Mouse (Mus musculus) urinary bladder, postnatal 14 days (tissue): ENCODE measurements around the gene Ezh1.

Experiments
- DNase-seq: peaks from one replicate; pipeline ENCODE4 v3.0.0; 2021; ENCODE audit warnings: low spot score

The Ezh1 gene

DNA sequence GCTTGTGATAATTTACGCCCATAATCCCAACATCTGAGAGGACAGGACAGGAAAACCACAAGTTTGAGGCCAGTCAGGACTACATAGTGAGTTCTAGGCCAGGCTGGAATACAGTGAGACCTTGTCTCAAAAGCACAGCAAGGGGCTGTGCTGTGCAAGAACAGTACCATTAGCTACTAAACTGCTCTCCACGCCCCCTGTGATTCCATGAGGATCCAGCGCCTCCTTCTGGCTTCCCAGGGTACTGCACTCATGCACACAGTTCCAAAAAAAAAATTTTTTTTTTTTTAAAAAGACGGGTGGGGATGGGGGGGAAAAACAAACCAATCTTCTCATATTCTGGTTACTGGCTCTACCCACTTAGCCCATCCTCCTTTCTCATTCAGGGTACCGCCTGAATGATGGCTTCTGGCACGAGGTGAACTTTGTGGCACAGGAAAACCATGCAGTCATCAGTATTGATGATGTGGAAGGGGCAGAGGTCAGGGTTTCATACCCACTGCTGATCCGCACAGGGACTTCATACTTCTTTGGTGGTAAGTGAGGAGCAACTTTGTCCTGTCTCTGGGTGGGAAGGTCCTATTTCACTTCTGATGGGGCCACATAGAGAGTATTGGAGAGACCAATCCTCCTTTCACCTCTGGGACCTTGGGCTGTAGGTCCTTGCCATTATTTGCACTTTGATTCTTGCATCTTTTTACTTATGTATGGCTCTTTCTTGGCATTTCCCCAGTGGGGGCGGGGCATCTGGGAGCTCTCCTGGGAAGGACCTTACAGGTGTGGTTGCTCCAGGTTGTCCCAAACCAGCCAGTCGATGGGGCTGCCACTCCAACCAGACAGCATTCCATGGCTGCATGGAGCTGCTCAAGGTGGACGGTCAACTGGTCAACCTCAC, 45.2 kb downstream of the Ezh1 start:
- peak; percentile 72 for DNase-seq

GRCm38 (mm10) chr11:101180261-101180660, 46.0 kb downstream of the Ezh1 start:
- DNase-seq, result no peak

GRCm38 (mm10) chr11:101179306-101179705, 47.0 kb downstream of the Ezh1 start:
- DNase-seq, result no peak

GRCm38 (mm10) chr11:101178061-101179058, 47.9 kb downstream of the Ezh1 start:
- DNase-seq, result no peak

DNA sequence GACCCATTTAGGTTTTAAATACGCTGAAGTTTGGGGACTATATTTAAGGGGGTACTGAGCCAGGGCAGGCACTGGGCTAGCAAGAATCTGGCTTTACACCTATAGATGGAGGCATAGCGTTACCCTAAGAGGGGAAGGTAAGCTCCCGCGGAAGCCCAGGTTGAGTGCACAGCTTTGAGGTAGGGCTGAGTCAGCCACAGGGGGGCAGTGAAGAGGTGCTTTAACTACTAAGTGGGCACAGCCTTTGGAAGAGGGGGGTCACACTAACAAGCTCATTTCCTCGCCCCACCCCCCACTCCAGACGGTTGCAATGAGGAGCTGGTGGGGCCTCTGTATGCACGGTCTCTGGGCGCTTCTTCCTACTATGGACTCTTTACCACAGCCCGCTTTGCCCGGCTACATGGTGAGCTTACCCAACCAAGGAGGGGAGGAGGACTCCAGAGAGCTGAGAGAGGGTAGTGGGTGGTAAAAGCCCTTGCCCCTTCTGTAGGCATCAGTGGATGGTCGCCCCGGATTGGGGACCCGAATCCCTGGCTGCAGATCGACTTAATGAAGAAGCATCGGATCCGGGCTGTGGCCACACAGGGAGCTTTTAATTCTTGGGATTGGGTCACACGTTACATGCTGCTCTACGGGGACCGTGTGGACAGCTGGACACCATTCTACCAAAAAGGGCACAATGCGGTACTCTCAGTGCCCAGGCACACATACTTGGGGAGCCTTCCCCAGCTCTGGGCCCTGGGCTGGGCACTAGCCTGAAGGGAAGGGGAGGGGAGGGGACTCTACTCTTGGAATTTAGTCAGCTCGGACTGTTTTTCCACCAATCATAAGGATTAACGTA, 49.1 kb downstream of the Ezh1 start:
- DNase-seq, result peak; percentile 54

DNA sequence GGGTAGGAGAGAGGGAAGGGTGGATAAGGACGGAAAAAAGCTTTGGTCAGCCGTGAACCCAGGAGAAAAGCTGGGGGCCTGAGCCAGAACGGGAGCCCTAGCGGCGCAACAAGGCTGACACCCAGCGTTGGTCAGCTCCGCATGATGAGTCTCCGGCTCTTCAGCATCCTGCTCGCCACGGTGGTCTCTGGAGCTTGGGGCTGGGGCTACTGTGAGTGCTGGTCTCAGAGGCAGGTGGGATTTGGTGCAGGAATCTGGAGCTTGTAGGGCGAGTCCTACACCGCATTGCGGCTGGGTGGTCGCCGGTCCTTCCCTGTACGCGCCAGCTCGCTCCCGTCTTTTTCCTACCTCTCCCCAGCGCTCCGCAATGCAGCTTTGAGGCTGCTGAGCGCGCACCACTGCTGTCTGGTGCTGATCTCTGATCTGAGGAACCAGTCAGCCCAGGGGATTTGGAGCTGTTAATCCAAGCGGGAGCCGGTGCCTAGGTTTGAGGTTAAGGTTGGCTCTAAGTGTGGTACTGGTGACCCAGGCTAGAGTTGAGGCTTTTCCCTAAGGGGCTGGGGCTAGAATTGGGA, 50.1 kb downstream of the Ezh1 start:
- DNase-seq, result no peak

- no peak for DNase-seq
These were observed 50.6 kb downstream of the Ezh1 start for GRCm38 (mm10) chr11:101175636-101176116.

DNA sequence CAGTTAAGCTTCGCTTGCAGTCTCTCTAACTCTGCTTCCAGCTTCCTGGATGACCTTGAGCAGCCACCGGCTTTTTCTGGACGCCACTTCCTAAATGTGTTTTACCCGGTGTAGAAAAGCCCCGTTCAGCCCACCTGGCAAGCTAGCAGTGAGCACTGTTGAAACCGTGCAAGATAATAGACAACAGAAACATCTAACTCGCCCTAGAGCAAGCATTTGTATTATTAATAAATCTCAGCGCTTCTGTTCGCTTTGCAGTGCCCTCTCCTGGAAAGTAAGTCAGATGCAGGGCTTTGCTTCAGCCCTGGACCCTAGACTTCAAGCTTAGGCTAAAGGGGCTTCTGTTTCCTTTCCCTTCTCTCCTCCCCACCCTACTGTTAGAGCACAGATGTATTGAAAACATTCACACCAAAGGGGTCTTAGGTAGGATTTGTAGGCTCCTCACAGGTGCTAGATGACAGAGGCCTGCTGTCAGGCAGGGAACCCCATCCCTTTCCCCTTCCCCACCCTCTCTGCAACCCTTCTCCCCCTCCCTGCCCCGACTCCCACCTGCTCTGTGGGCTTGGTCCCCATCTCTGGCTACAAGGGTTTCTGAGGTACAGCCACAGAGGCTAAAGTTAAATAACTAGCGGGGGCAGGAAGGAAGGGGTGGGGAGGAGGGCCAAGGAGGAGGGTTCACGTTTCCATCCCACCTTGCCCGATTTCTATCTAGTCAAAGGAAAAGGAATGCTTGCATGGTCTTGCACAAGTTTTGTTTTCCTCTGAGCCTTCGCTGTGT, 51.2 kb downstream of the Ezh1 start, which contains the start of gene Ccr10:
Ccr10 (minus strand) TSS at position 593 of the 778 bp plus-strand sequence.
- DNase-seq, result no peak

DNA sequence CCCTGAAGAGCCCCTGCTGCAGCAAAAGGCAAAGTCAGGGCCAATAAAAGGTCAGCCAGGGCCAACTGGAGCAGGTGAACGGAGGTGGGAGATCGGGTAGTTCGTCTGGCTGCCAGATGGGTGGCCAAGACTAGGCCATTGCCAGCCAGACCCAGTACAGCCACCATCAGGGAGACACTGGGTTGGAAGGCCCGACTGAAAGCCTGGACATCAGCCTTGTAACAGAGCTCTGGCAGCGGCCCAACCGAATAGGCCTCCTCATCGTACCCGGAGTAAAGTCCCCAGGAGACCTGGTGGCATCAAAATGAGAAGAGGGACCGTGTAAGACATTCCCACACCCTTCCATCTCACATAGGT, 51.9 kb downstream of the Ezh1 start:
- DNase-seq, result no peak

DNA sequence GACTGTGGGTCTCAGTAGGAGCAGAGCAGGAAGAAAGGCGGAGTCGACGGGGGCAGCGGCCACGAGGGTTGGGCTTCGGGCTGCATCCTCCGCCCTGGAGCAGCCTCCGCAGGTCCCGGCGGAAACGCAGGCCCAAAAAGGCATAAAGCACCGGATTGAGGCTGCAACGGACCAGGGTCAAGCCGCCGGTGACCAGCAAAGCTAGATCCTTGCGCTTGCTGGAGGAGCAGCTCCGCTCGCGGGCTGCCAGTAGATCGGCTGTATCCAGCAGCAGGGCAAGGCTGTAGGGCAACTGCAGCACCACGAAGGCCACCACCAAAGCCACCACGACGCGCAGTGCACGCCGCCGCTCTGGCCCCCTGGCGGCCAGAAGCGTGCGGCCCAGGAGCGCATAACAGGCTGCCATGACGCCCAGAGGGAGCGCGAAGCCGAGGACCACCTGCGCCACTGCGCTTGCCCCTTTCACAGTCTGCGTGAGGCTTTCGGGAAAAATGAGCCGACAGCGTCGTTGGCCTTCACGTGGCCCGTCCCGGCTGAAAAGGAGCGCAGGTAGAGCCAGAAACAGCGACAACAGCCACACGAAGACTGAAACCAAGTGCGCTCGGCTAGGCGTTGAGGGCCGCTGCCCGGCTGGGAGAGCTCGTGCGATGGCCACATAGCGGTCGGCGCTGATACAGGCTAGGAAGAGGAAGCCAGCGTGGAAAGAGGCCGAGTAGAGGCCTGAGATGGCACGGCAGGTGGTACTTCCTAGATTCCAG, 52.5 kb downstream of the Ezh1 start:
- peak; percentile 83 for DNase-seq

GRCm38 (mm10) chr11:101173112-101173511, 53.2 kb downstream of the Ezh1 start:
- DNase-seq, result peak; percentile 82

GRCm38 (mm10) chr11:101172434-101172815, 53.8 kb downstream of the Ezh1 start:
- DNase-seq, result no peak

GRCm38 (mm10) chr11:101171721-101172433, 54.4 kb downstream of the Ezh1 start:
- peak; percentile 80 for DNase-seq

GRCm38 (mm10) chr11:101170811-101171610, 55.3 kb downstream of the Ezh1 start, which contains the start of gene Plekhh3:
TSS of gene Plekhh3 (minus strand) at chr11:101171351.
- DNase-seq, result peak; percentile 96

- peak; percentile 87 for DNase-seq
These were observed 55.9 kb downstream of the Ezh1 start, which contains the start of gene Cntnap1 for GRCm38 (mm10) chr11:101170354-101170810. TSS of gene Cntnap1 (plus strand) at chr11:101170523.

DNA sequence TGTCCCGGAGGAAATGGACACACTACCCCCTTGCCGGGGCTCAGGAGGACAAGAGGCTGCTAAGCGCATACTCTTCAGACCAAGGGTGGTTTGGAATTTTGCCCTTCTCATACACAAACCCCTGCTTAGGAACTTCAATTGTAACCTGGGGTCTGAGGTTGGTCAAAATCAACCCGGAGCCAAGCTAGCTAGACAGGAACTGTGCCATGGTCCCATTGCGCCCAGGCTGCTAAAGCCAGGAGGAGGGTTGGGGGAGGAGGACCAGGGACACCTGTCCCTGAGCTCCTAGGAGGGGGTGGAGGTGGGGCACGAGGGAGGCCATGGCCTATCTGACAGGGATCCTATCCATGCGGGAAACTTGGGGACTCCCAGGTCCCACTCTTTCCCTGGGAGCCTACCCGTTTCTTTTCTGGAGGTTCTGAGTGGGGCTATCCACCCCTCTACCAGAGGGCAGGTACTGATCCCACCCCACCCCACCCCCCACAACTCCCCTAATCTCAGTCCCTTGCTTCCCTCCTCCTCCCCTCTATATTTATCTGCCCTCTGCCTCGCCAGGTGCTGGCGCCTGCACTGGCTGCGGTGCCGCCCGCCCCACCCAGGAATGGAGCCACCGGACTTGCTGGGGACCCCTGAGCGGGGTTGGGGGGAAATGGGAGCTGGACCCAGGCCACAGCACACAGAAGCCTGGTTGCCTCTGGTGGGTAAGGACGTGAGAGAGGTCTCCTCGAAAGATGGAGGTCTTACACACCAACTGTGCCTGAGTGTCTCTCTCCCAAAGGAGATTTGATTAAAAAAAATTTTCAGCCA, 56.8 kb downstream of the Ezh1 start:
- no peak for DNase-seq
